Mouse (Mus musculus) ES-E14 (cell line): ENCODE data around the gene Tmem131. TPM values are rescaled to one million over a fixed set of nuclear protein-coding genes. Genes with fewer than 3 reads are reported as not detected.
"Not testable (repeated sequence)": the region's sequence is repeated elsewhere in the genome, so short reads cannot be mapped to it uniquely, and the experiment has no call there.

Experiments used
- DNase-seq: peaks from one replicate; pipeline ENCODE4 v3.0.0-alpha.2; 2013; ENCODE audit warnings: low read depth, low spot score
- H3K27ac ChIP-seq: 2 replicates; pipeline ENCODE4 v1.5.1; 2012; ENCODE audit warnings: low read depth, mild to moderate bottlenecking, low read length, moderate library complexity, mixed read lengths; ENCODE audit not compliant: poor library complexity, insufficient read depth, severe bottlenecking
- H3K36me3 ChIP-seq: 2 replicates; pipeline ENCODE4 v1.6.1; 2012; ENCODE audit warnings: mild to moderate bottlenecking, low read length, moderate library complexity, mixed read lengths; ENCODE audit not compliant: control insufficient read depth, poor library complexity, insufficient read depth, severe bottlenecking
- H3K4me1 ChIP-seq, 2 experiments: fragments of 150-350 bp in 1 of 2; sonication (generic) in 1 of 2; 2 replicates each; pipeline ENCODE4 v1.6.1; 2012; ENCODE audit warnings: low read length in 2 of 2, mild to moderate bottlenecking in 1 of 2, mixed read lengths in 1 of 2; ENCODE audit not compliant: control insufficient read depth in 2 of 2, insufficient read depth in 2 of 2, poor library complexity in 1 of 2
- H3K4me3 ChIP-seq, 2 experiments: fragments of 150-350 bp in 1 of 2; sonication (generic) in 1 of 2; 2 replicates each; pipeline ENCODE4 v1.5.1; 2012; ENCODE audit warnings: low read length in 2 of 2, low read depth in 1 of 2, mild to moderate bottlenecking in 1 of 2, mixed read lengths in 1 of 2; ENCODE audit not compliant: insufficient read depth in 1 of 2, poor library complexity in 1 of 2, severe bottlenecking in 1 of 2
- H3K9ac ChIP-seq: 2 replicates; pipeline ENCODE4 v1.6.1; 2012; ENCODE audit warnings: low read depth, mild to moderate bottlenecking, low read length, mixed read lengths; ENCODE audit not compliant: poor library complexity, insufficient read depth, severe bottlenecking
- H3K9me3 ChIP-seq: fragments of 150-350 bp; sonication (generic); 2 replicates; pipeline ENCODE4 v1.6.1; 2012; ENCODE audit warnings: low read depth, mild to moderate bottlenecking, low read length; ENCODE audit not compliant: control insufficient read depth, insufficient read depth
- CHD2 ChIP-seq: IDR thresholded peaks from 2 replicates; pipeline ENCODE4 v1.6.1; 2014; ENCODE audit warnings: mild to moderate bottlenecking, low read depth, low read length, inconsistent platforms
- HCFC1 ChIP-seq: IDR thresholded peaks from 2 replicates; pipeline ENCODE4 v1.6.1; 2012; ENCODE audit warnings: low read length, inconsistent platforms, borderline replicate concordance; ENCODE audit not compliant: insufficient read depth
- MAFK ChIP-seq: IDR thresholded peaks from 2 replicates; pipeline ENCODE4 v1.6.1; 2014; ENCODE audit warnings: mild to moderate bottlenecking, low read depth, low read length, inconsistent platforms; ENCODE audit not compliant: insufficient read depth
- ZC3H11A ChIP-seq: IDR thresholded peaks from 2 replicates; pipeline ENCODE4 v1.6.1; 2012; ENCODE audit warnings: low read depth, mild to moderate bottlenecking, inconsistent platforms, low read length, borderline replicate concordance
- ZNF384 ChIP-seq: IDR thresholded peaks from 2 replicates; pipeline ENCODE4 v1.6.1; 2012; ENCODE audit warnings: low read depth, low read length, inconsistent platforms
- in situ Hi-C, 2 experiments: fragments of 600-800 bp; cut with MboI; formaldehyde crosslinking; loops; one replicate each; pipeline ENCODE4 v1.15.1; 2025; ENCODE audit warnings: low sequenced_read_pairs in 2 of 2, inconsistent platforms in 1 of 2; ENCODE audit not compliant: unreplicated experiment in 2 of 2
- total RNA-seq: library from RNA; depleted of rRNA; stranded (reverse); fragments of 300-350 nt; gene quantifications from 2 replicates; pipeline ENCODE4 v1.2.3, GENCODE M21; 2012

Tmem131 gene
- total RNA-seq, 1 experiment, result 73.1 TPM

DNA sequence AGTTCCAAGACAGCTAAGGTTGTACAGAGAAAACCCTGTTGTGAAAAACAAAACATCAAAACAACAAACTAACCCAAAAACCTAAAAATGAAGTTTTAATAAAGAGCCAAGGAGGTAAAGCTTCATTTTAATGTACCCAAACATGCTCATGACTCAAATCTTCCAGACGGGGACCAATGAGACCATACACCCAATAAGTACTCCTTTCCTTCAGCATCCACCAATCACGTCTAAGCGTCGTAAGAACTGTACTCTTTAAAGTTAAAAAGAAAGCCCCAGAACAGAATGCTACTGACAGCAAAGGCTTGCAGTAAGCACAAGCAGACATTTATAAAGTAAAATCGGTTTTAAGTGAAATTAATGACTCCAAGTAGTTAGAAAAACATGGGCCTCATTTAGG is 33.1 kb downstream of the Tmem131 start:
- TF ChIP-seq ZC3H11A (no peak), MAFK (no peak), HCFC1 (no peak), CHD2 (no peak), ZNF384 (no peak)
- no peak overlapping the region for H3K9ac ChIP-seq
- no peak overlapping the region for H3K4me3 ChIP-seq

GRCm38 (mm10) chr1:36909965-36910364 is 33.5 kb downstream of the Tmem131 start:
- H3K27ac ChIP-seq, in situ Hi-C loops, DNase-seq, H3K36me3 ChIP-seq, H3K9me3 ChIP-seq, H3K4me3 ChIP-seq: not testable (repeated sequence)
- peak overlapping the region; percentile 36; the same call in 1 of the 2 replicates for H3K9ac ChIP-seq
- peaks cover 10 to 16% of the 10 kb centered on the region in 2 experiments for H3K4me1 ChIP-seq

More for the DNA sequence above, 33.1 kb downstream of the Tmem131 start:
- peaks cover 10 to 16% of the 10 kb centered on the region in 2 experiments for H3K4me1 ChIP-seq
- peaks cover under 1% of the 10 kb centered on the region; the same call in 1 of the 2 replicates for H3K36me3 ChIP-seq
- DNase-seq, result no peak
- in situ Hi-C loops, result no loop called here
- H3K27ac ChIP-seq, result no peak overlapping the region
- H3K9me3 ChIP-seq, result no peaks in the 10 kb centered on the region

DNA sequence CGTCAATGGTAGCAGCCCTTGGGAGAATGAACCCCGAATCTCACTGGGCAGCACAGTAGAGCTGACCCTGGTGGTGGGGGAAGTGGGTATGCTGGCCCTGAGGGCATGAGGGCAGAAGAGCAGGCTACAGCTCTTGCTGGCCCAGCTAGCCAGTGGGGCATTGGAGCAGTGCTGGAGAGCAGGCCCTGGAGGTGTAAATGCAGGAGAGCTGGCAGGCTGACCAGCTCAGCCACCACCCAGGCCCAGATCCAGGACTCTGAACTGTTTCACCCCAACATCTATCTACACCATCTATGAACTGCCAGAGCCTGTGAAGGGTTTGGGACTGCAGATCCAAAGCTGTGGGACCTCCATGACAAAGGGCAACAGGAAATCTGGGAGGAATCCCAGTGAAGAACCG is 38.2 kb downstream of the Tmem131 start:
- H3K9me3 ChIP-seq, result no peaks in the 10 kb centered on the region
- no peak overlapping the region for H3K4me3 ChIP-seq
- no peak for DNase-seq
- H3K4me1 ChIP-seq, result peaks cover 13 to 18% of the 10 kb centered on the region in 2 experiments; a peak in 3 of 4 replicates
- in situ Hi-C loops, result no loop called here
- H3K9ac ChIP-seq, result no peak overlapping the region
- H3K27ac ChIP-seq, result no peak overlapping the region; the same call in 1 of the 2 replicates
- TF ChIP-seq HCFC1, result no peak
- no peak for TF ChIP-seq MAFK
- TF ChIP-seq ZC3H11A, result no peak
- TF ChIP-seq ZNF384, result no peak
- TF ChIP-seq CHD2, result no peak
- peaks cover 6% of the 10 kb centered on the region; the same call in 1 of the 2 replicates for H3K36me3 ChIP-seq

DNA sequence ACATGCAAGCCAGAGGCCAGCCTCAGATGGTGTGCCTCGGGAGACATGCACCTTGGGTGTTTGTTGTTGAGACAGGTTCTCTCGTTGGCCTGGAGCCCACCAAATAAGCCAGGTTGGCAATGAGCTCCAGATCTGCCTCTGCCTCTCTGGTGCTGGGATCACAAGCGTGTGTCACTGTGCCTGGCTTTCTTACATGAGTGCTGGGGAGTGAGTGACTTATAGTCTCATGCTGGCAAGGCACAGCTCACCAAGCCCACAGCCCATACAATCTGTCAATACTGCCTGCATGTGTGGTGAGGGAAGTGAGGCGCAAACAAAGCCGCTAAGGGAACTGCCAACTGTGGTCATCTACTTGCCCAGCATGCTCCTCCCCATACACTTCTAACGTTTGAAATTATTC is 39.0 kb downstream of the Tmem131 start:
- no peak overlapping the region for H3K4me3 ChIP-seq
- H3K9ac ChIP-seq, result peak overlapping the region; percentile 42; the same call in 1 of the 2 replicates
- peaks cover 6% of the 10 kb centered on the region; the same call in 1 of the 2 replicates for H3K36me3 ChIP-seq
- no peak for DNase-seq
- TF ChIP-seq ZC3H11A, result no peak
- no peak for TF ChIP-seq MAFK
- TF ChIP-seq HCFC1, result no peak
- TF ChIP-seq CHD2, result no peak
- TF ChIP-seq ZNF384, result no peak
- peak overlapping the region; percentile 34; the same call in 1 of the 2 replicates for H3K27ac ChIP-seq
- no peaks in the 10 kb centered on the region for H3K9me3 ChIP-seq
- in situ Hi-C loops, result no loop called here
- peaks cover 16 to 19% of the 10 kb centered on the region in 2 experiments; a peak in 3 of 4 replicates for H3K4me1 ChIP-seq

- Histone ChIP-seq H3K4me1 (peaks cover 17 to 19% of the 10 kb centered on the region in 2 experiments), H3K9me3 (no peaks in the 10 kb centered on the region), H3K9ac (peak overlapping the region; percentile 57; the same call in 1 of the 2 replicates), H3K4me3 (peak overlapping the region; percentile 2 to 24; a peak in 1 of 4 replicates), H3K27ac (peak overlapping the region; percentile 70; the same call in 1 of the 2 replicates), H3K36me3 (peaks cover 6% of the 10 kb centered on the region; the same call in 1 of the 2 replicates)
- TF ChIP-seq HCFC1 (no peak), ZNF384 (no peak), CHD2 (no peak), ZC3H11A (no peak)
- in situ Hi-C loops, result no loop called here
- DNase-seq, result no peak
These were observed 39.4 kb downstream of the Tmem131 start for GRCm38 (mm10) chr1:36904084-36904451.
